Mouse (Mus musculus) T-helper 1 cell (primary cell): Measurements from ENCODE around the gene Unc45b.
"Not testable (repeated sequence)": the region's sequence is repeated elsewhere in the genome, so short reads cannot be mapped to it uniquely, and the experiment has no call there.

ENCODE experiments used
- in situ Hi-C: fragments of 300-600 bp; cut with MboI, MseI; formaldehyde crosslinking; loops from one replicate; pipeline ENCODE4 v1.15.1; 2025; ENCODE audit warnings: high pct_unique_total_duplicates

Gene Unc45b

GRCm38 (mm10) chr11:82945636-82946035 lies 35.3 kb downstream of the Unc45b start:
- in situ Hi-C loops: no loop called here

GRCm38 (mm10) chr11:82947457-82947856 lies 37.1 kb downstream of the Unc45b start:
- in situ Hi-C loops: no loop called here

- in situ Hi-C loops: no loop called here
These were observed 38.7 kb downstream of the Unc45b start for GRCm38 (mm10) chr11:82949036-82949435.

GRCm38 (mm10) chr11:82950736-82951481 lies 40.6 kb downstream of the Unc45b start, which contains the start of gene Slfn5:
Gene Slfn5, plus strand, starts transcription at chr11:82951349.
- in situ Hi-C loops: no loop called here

- in situ Hi-C loops: no loop called here
These were observed 41.7 kb downstream of the Unc45b start for GRCm38 (mm10) chr11:82951865-82952611.

GRCm38 (mm10) chr11:82952612-82953542 lies 42.5 kb downstream of the Unc45b start:
- in situ Hi-C loops: no loop called here

GRCm38 (mm10) chr11:82954631-82955030 lies 44.3 kb downstream of the Unc45b start:
- in situ Hi-C loops: no loop called here

GRCm38 (mm10) chr11:82956925-82957324 lies 46.6 kb downstream of the Unc45b start:
- in situ Hi-C loops: no loop called here

- in situ Hi-C loops: loop anchor here (5.0 kb wide), 1 partner anchor 47 kb away; the partner anchor contains the start of gene Unc45b
These were observed 49.3 kb downstream of the Unc45b start for GRCm38 (mm10) chr11:82959613-82960012.

- in situ Hi-C loops: loop anchor here (5.0 kb wide), 1 partner anchor 49 kb away; the partner anchor contains the start of gene Unc45b
These were observed 51.4 kb downstream of the Unc45b start for GRCm38 (mm10) chr11:82961743-82962142.

GRCm38 (mm10) chr11:82962215-82962614 lies 51.9 kb downstream of the Unc45b start:
- in situ Hi-C loops: loop anchor here (5.0 kb wide), 1 partner anchor 50 kb away; the partner anchor contains the start of gene Unc45b

- in situ Hi-C loops: no loop called here
These were observed 60.6 kb downstream of the Unc45b start for GRCm38 (mm10) chr11:82970712-82971589.

GRCm38 (mm10) chr11:82971590-82971974 lies 61.2 kb downstream of the Unc45b start:
- in situ Hi-C loops: no loop called here

GRCm38 (mm10) chr11:82973916-82974315 lies 63.6 kb downstream of the Unc45b start:
- in situ Hi-C loops: no loop called here

GRCm38 (mm10) chr11:82982409-82982808 lies 72.1 kb downstream of the Unc45b start:
- in situ Hi-C loops: not testable (repeated sequence)

- in situ Hi-C loops: no loop called here
These were observed 72.8 kb downstream of the Unc45b start for GRCm38 (mm10) chr11:82983193-82983592.

GRCm38 (mm10) chr11:82987621-82988020 lies 77.3 kb downstream of the Unc45b start:
- in situ Hi-C loops: no loop called here

- in situ Hi-C loops: no loop called here
These were observed 79.0 kb downstream of the Unc45b start for GRCm38 (mm10) chr11:82989357-82989756.

GRCm38 (mm10) chr11:82990612-82991385 lies 80.4 kb downstream of the Unc45b start:
- in situ Hi-C loops: not testable (repeated sequence)
